ENCODE assay signal across 9 mouse cellular contexts in the genomic region with DNA sequence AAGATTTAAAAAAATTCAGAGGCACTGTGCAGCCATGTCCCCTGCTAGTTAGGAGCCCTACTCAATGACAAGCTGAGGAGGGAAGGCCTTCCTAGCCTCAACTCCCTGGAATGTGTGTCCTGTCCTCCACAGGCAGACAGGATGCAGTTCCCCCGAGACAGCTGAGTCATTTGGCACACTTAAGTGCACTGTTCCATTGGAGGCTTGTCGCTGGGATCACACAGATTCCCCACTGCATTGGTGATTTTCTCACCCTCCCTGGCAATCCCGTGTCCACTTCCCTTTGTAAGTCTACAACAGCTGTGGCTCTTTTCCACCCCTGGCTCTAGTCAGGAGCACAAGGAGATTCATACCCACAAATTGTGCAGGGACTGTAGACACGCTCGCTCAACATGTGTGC. TPM values are rescaled to one million over a fixed set of nuclear protein-coding genes. Genes with fewer than 3 reads are reported as not detected.
DNase-seq lines count a peak whose midpoint lies in the region; ATAC-seq and TF ChIP-seq lines count a peak whose summit lies in the region.
"Had no signal": no experiment of that assay in that cellular context is flagged by ENCODE, and none has a peak within 500 bp of the region (broad histone marks: within the 10 kb centered on the region; RNA-seq: fewer than 3 reads in every experiment).

No protein-coding gene starts in this region.

- intact Hi-C loops in left cerebral cortex, postnatal 14 days (cut with DNase I), result no loop called here

- H3K4me1 ChIP-seq in kidney, adult 2 months (ENCODE audit: control insufficient read depth, insufficient read depth, low read length), result peaks cover 24% of the 10 kb centered on the region
- H3K4me1 ChIP-seq in intestine, postnatal 0 days (replicated peaks; ENCODE audit: control insufficient read depth, insufficient read depth, low read length), result 0 out of 2 replicates have a peak, but pooled peaks cover 2% of the 10 kb centered on the region
- no peaks in the 10 kb centered on the region for H3K4me1 ChIP-seq in forebrain, embryonic 12.5 days

- H3K36me3 ChIP-seq in kidney, adult 2 months (ENCODE audit: control insufficient read depth, insufficient read depth, low read length), result no peaks in the 10 kb centered on the region
- peaks cover 19% of the 10 kb centered on the region for H3K36me3 ChIP-seq in intestine, postnatal 0 days (ENCODE audit: control insufficient read depth, insufficient read depth)
- no peaks in the 10 kb centered on the region; the same call in 1 of the 2 replicates for H3K36me3 ChIP-seq in forebrain, embryonic 12.5 days (replicated peaks)

- H3K9me3 ChIP-seq in intestine, postnatal 0 days (ENCODE audit: control insufficient read depth), result no peaks in the 10 kb centered on the region
- H3K9me3 ChIP-seq in forebrain, embryonic 12.5 days, result no peaks in the 10 kb centered on the region

- WGBS in kidney, adult 2 months, result 34% methylated on average over 5 of the region's 5 CpGs
- WGBS in intestine, postnatal 0 days, result 59% methylated on average over 5 of the region's 5 CpGs
- 87% methylated on average over 5 of the region's 5 CpGs for whole genome bisulfite sequencing in forebrain, embryonic 12.5 days

- peak; percentile 67 for DNase-seq in kidney, adult 2 months
- DNase-seq in kidney, adult 8-10 months, result no peak
- DNase-seq in NIH3T3 (ENCODE audit: low read depth), result peak; percentile 81
- DNase-seq in heart, adult 11 months, result peak; percentile 98
- DNase-seq in kidney, postnatal 36 days, result peak; percentile 55 to 57
- no peak for DNase-seq in left cerebral cortex, postnatal 14 days (ENCODE audit: low spot score in 2 of 2)
- DNase-seq: right cerebral cortex, postnatal 4 days had no signal

- no peak for TF ChIP-seq CTCF in kidney, adult 2 months (conservative IDR thresholded peaks at IDR 0.05; ENCODE audit: insufficient read depth, insufficient read length, low read depth, low read length)
- no peak for TF ChIP-seq CTCF in intestine, postnatal 0 days (IDR thresholded peaks at IDR 0.05; ENCODE audit: low read depth)

- H3K9ac ChIP-seq in intestine, postnatal 0 days (ENCODE audit: low read depth, low read length), result no peak overlapping the region
- no peak overlapping the region for H3K9ac ChIP-seq in forebrain, embryonic 12.5 days

- no peak for ATAC-seq in intestine, postnatal 0 days
- no peak for ATAC-seq in forebrain, embryonic 12.5 days (ENCODE audit: low FRiP score)

- H3K4me3 ChIP-seq in kidney, adult 2 months (ENCODE audit: insufficient read depth, low read depth, low read length), result no peak overlapping the region
- H3K4me3 ChIP-seq in intestine, postnatal 0 days (ENCODE audit: low read depth, low read length), result no peak overlapping the region
- no peak overlapping the region for H3K4me3 ChIP-seq in forebrain, embryonic 12.5 days (replicated peaks)

- H3K27me3 ChIP-seq in kidney, adult 2 months (replicated peaks; ENCODE audit: control insufficient read depth, insufficient read depth, low read length), result no peaks in the 10 kb centered on the region
- no peaks in the 10 kb centered on the region for H3K27me3 ChIP-seq in intestine, postnatal 0 days (replicated peaks; ENCODE audit: control insufficient read depth, insufficient read depth, low read length)
- H3K27me3 ChIP-seq in forebrain, embryonic 12.5 days, result no peaks in the 10 kb centered on the region

- H3K4me2 ChIP-seq in intestine, postnatal 0 days (replicated peaks; ENCODE audit: low read depth), result no peak overlapping the region
- no peak overlapping the region for H3K4me2 ChIP-seq in forebrain, embryonic 12.5 days

- H3K27ac ChIP-seq in kidney, adult 2 months (ENCODE audit: insufficient read depth, low read depth, low read length), result 0 out of 2 replicates have a peak overlapping the region, but pooled peaks have one; percentile 14
- no peak overlapping the region for H3K27ac ChIP-seq in intestine, postnatal 0 days (ENCODE audit: low read depth, low read length)
- H3K27ac ChIP-seq in forebrain, embryonic 12.5 days, result no peak overlapping the region

- TF ChIP-seq POLR2A in kidney, adult 2 months (IDR thresholded peaks at IDR 0.05; ENCODE audit: low read depth, low read length), result no peak

RNA-seq across cellular contexts. Expression of a gene that starts 14.1 kb away (rescaled TPM):
- 460 and 530 TPM in 2 replicates for polyA plus RNA-seq in kidney, adult 2 months (2012; rRNA removed)
- total RNA-seq in left cerebral cortex, postnatal 14 days (2021), result 100 to 1,000 TPM; 290 to 296 TPM
- polyA plus RNA-seq in intestine, postnatal 0 days (2015; fragmentation: Nextera tagmentation; extraction: Ambion mirVana), result 277 and 284 TPM in 2 replicates
- polyA plus RNA-seq in forebrain, embryonic 12.5 days (2016; fragmentation: Nextera tagmentation; extraction: Ambion mirVana), result 52.5 and 58.0 TPM in 2 replicates

Comparison
In these comparisons a context has a peak if more than half of its experiments do, and no peak if none do; other contexts are left out.
1. DNase-seq: peak in kidney, adult 2 months (single experiment), NIH3T3 (single experiment), heart, adult 11 months (single experiment) and kidney, postnatal 36 days (2 of 2); none in kidney, adult 8-10 months (0 of 2) and left cerebral cortex, postnatal 14 days (0 of 2).